Mouse (Mus musculus) frontal cortex, postnatal 36 days (tissue): Measurements from ENCODE around the gene Ccdc154.

Experiments used
- DNase-seq, 2 experiments: peaks; one replicate each; pipeline ENCODE4 v3.0.0; 2022; ENCODE audit warnings: low spot score in 2 of 2

The Ccdc154 gene

GRCm38 (mm10) chr17:25184129-25184691 lies 21.9 kb downstream of the Ccdc154 start, which contains the start of gene BC003965:
Gene BC003965, plus strand, starts transcription at chr17:25184554.
- DNase-seq: peak; percentile 99

GRCm38 (mm10) chr17:25184961-25185360 lies 22.7 kb downstream of the Ccdc154 start:
- DNase-seq: no peak

DNA sequence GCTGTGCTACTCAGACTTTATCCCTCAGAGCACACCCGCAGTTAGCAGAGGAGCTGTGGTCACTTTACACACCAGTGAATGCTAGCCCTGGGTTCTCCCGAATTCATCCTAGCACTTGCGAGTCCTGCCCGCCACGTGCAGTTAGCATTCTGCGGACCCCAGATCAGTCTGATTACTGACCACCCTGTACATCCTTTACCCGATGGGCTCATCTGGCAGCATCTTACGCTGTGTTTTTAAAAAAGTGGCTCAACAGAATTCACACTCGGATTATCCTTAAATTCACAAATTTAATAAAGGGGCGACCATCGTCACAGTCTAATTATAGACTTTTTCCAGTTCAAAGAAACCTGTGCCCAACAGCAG lies 25.5 kb downstream of the Ccdc154 start:
- no peak for DNase-seq

- peak; percentile 54 to 61 for DNase-seq
These were observed 26.1 kb downstream of the Ccdc154 start, which contains the start of gene Unkl for GRCm38 (mm10) chr17:25188150-25189031. Gene Unkl, plus strand, starts transcription at chr17:25188397.

GRCm38 (mm10) chr17:25189091-25189490 lies 26.8 kb downstream of the Ccdc154 start:
- no peak for DNase-seq

DNA sequence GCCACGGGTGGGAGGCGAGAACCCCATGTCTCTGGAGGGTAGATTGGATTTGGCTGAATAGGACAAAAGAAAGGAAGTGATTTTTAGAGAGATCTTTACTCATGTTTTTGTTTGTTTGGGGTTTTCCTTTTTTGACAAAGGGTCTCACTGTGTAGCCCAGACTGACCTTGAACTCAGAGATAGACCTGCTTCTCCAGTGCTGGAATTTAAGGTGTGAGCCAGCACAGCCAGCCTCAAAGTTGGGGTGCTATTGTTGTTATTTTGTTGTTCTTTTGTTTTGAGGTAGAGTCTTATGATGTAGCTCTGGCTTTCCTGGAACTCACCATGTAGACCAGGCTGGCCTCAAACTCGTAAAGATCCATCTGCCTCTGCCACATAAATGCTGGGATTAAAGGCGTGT lies 40.1 kb downstream of the Ccdc154 start:
- no peak for DNase-seq

DNA sequence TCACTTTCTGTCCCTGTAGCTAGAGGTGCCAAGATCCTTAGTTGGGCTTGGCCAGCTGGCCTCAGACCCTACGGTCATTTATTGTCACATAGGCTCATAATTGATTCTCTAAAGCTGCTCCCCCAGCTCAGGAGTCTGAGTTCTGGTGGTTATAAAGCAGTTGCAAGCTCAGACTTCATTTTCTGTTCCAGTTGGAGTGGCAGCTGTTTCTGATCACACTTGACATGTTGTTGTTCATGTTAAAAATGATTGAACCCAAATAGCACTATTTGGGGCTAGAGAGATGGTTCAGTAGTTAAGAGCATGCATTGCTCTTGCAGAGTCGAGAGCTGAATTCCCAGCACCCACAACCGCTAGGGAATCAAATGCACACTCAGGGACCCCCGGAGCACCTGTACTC lies 47.7 kb downstream of the Ccdc154 start:
- no peak for DNase-seq

DNA sequence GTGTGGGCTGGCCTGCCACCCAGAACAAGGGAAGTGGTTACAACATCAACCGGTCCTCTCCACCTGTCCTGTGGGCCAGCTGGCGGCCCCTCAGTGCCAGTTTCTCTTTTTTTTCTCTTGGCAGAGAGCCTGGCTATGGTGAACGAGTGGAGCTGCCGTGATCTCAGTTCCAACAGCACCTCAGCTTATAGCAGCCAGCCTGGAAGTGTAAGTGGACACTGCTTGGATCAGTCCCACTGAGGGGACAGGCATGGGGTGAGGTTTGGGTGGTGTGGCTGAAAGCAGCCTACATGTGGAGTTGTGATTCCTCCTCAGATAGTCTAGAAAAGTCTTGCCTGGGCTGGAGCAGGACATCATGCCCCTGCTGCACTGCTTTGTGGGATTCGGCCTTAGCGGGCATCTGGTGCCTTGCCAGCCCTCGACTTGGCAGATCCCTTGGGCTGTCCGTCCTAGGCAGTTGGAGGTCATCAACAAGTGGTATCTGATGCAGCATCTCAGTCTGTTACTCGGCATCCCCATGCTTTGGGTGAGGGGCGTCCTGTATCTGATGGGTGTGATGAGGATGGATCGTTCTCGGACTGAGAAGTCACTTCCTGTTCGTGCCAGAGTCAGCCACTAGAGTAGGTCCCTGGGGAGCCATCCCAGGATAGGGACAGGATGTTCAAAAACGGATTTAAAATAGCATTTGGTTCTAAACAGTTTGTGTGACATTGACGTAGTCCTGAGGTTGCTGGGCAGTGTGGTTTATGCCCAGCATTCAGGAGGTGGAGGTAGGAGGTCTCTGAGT lies 48.6 kb downstream of the Ccdc154 start:
- DNase-seq: no peak

DNA sequence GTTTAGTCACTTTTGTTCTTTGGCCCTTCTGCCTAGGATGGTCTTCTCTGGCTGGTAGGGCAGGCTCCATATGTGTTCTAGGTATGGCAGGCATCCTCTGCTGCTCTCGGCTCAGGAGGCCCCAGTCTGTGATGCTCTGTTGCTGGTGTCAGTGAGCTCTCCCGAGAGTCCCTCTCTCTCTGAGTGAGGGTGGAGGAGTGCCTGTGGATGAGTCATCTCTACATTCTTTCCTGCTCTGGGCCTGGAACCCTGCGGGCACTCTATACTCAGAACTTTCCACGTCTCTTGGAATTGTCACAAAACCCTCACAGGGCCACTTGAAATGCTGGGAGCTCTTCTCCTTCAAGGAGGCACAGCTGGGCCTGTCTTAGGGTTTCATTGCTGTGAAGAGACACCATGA lies 49.4 kb downstream of the Ccdc154 start:
- no peak for DNase-seq

DNA sequence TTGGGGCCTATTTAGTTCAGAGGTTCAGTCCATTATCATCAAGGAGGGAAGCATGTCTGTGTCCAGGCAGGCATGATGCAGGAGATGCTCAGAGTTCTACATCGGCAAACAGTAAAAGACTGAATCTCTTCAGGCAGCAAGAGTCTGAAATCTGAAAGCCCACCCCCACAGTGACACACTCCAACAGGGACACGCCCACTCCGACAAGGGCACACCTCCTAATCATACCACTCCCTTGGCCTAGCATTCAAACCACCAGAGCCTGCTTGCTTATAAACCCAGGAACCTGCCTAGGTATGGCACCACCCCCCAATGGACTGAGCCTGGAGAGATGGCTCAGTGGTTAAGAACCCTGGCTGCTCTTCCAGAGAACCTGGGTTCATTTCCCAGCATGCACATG lies 53.2 kb downstream of the Ccdc154 start:
- DNase-seq: no peak

- DNase-seq: no peak
These were observed 56.7 kb downstream of the Ccdc154 start for GRCm38 (mm10) chr17:25218967-25219366.

DNA sequence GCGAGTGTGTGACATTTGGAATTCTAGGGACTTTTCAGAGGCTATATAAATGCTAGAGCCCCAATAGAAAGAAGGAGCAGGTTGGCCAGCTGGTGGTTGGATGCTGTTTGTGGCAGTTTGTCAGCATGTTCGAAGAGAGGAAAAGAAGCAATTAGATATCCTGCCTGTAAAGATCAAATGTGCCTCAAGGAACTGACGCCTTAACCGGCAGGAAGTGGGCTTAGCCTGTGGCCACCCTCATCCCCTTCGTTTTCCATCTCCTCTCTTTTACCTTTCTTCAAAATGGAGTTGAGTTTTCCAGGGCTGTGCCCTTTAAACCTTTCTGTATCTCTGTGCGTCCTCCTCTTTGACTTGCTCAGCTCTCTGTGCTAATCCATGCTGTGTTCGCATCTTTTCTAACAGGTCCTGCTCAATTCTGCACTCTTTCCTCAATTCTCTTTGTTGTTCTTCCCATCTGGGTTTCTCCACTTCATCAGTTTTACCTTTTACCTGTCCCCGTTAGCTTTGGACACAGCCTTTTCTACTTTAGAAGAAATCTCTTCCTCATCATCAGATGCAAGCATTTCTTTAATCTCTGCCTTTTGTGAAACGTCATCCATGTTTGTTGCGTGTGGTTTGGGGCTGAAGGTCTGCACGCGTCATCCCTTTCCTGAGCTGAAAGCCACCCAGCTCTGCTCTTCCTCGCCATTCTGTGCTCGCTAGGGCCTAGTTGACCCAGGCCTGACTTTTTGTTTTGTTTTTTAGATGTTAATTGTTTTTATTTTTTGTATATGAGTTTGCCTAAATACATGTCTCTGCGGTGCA lies 57.4 kb downstream of the Ccdc154 start:
- no peak for DNase-seq

GRCm38 (mm10) chr17:25220746-25221145 lies 58.5 kb downstream of the Ccdc154 start:
- no peak for DNase-seq
